Mouse (Mus musculus): Measurements from ENCODE around the gene Uri1. TPM values are rescaled to one million over a fixed set of nuclear protein-coding genes. Genes with fewer than 3 reads are reported as not detected.

The Uri1 gene
- polyA plus RNA-seq, 1 experiment from 2014 or later, result 54.0 TPM

DNA sequence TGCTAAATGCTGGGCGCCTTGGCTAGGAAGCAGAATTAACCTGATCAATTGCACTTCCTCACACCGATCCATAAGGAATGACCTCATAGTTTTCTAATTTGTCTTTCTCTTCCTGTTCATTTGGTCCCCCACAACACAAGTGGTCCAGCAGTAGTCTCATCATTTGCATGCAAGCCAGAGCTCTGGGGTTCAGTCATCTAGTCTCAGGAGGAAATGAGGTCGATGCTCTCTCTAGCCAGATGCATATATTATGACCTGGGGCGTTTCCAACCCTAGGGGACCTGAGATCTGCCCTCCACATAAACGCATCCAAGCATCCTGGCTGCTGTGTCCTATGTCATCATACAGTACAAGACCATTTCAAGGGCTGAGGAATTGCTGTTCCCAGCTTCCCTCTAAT lies 14.2 kb upstream of the Uri1 start:
- no peaks in the 10 kb centered on the region for H3K9me3 ChIP-seq
- no peak overlapping the region for H3K4me2 ChIP-seq (replicated peaks)
- no peak for ATAC-seq (ENCODE audit: insufficient number of reproducible peaks, insufficient read depth, low FRiP score, low TSS enrichment)
- 73% methylated on average over 5 of the region's 5 CpGs for WGBS
- H3K27me3 ChIP-seq, result no peaks in the 10 kb centered on the region
- no peak overlapping the region for H3K4me3 ChIP-seq
- no peaks in the 10 kb centered on the region for H3K4me1 ChIP-seq
- no peak overlapping the region for H3K27ac ChIP-seq
- H3K36me3 ChIP-seq, result no peaks in the 10 kb centered on the region
- no peak overlapping the region for H3K9ac ChIP-seq

GRCm38 (mm10) chr7:38031183-38031582 lies 7.8 kb upstream of the Uri1 start:
- 92% methylated on average over 4 of the region's 4 CpGs for WGBS
- no peak for ATAC-seq (ENCODE audit: insufficient number of reproducible peaks, insufficient read depth, low FRiP score, low TSS enrichment)
- H3K36me3 ChIP-seq, result no peaks in the 10 kb centered on the region

DNA sequence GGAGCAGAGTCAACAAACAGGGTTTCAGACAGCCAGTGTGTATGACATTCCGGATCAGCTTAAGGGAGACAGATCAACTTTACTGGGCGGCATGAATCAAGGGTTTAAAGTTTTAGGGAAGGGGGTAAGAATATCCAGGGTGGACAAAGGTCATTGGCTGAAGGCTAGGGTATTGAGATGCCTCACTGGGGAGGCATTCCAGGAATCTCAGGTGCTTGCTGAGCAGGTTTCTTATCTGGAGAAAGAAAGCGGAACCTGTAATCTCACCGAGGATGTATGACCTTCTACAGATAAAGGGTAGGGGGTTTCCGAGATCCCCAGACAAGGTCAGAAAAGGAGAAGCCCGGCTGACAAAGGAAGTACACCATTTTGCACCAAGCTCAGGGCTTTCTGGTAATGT lies 7.3 kb upstream of the Uri1 start:
- no peak overlapping the region for H3K27ac ChIP-seq
- H3K9ac ChIP-seq, result no peak overlapping the region
- H3K27me3 ChIP-seq, result no peaks in the 10 kb centered on the region
- H3K4me1 ChIP-seq, result no peaks in the 10 kb centered on the region
- no peak for ATAC-seq (ENCODE audit: insufficient number of reproducible peaks, insufficient read depth, low FRiP score, low TSS enrichment)
- no peaks in the 10 kb centered on the region for H3K9me3 ChIP-seq
- no peaks in the 10 kb centered on the region for H3K36me3 ChIP-seq
- H3K4me2 ChIP-seq (replicated peaks), result no peak overlapping the region
- WGBS, result 35% methylated on average over 6 of the region's 6 CpGs
- H3K4me3 ChIP-seq, result no peak overlapping the region

More at GRCm38 (mm10) chr7:38031183-38031582, 7.8 kb upstream of the Uri1 start:
- H3K4me3 ChIP-seq, result no peak overlapping the region
- H3K27ac ChIP-seq, result no peak overlapping the region
- H3K4me1 ChIP-seq, result no peaks in the 10 kb centered on the region
- no peaks in the 10 kb centered on the region for H3K9me3 ChIP-seq
- H3K9ac ChIP-seq, result no peak overlapping the region
- no peak overlapping the region for H3K4me2 ChIP-seq (replicated peaks)
- H3K27me3 ChIP-seq, result no peaks in the 10 kb centered on the region

DNA sequence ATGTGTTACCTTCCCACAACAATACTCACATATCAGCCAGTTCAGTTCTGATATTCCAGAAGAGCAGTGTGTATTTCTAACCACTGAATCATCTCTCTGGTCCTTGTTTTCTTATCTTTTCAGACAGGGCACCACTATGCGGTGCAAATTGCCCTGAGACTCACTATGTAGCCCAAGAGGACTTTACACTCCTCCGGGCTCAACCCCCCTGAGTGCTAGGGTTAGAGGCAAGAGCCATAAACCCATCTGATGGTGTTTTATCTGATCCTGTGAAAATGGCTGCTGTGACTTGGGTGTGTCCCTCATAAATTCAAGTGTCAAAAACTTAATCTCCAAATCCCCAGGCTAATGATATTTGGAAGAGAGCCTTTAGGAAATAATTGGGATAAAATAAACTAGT lies 6.6 kb upstream of the Uri1 start:
- H3K9ac ChIP-seq, result no peak overlapping the region
- 62% methylated on average over 2 of the region's 2 CpGs for WGBS

DNA sequence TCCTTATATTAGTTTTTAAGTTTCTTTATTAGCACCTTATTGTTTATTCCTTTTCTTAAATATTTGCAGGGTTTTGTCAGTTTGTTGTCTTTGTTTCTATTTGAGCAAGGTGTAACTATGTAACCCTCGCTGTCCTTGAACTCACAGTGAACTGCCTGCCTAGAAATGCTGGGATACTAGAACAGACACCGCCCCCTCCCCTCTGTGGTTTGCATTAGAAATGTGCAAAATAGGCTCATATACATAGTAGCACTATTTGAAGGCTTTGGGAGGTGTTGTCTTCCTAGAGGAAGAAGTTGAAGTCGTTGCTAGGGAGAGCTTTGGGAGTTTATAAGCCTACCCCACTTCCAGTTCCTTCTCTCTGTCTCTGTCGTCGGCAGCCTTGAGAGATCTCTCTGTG lies 5.7 kb upstream of the Uri1 start:
- no peak for ATAC-seq (ENCODE audit: insufficient number of reproducible peaks, insufficient read depth, low FRiP score, low TSS enrichment)
- no peaks in the 10 kb centered on the region for H3K27me3 ChIP-seq
- no peak overlapping the region for H3K4me3 ChIP-seq
- H3K4me2 ChIP-seq (replicated peaks), result no peak overlapping the region
- H3K27ac ChIP-seq, result no peak overlapping the region
- no peaks in the 10 kb centered on the region for H3K4me1 ChIP-seq
- 64% methylated on average over 5 of the region's 5 CpGs for WGBS
- no peaks in the 10 kb centered on the region for H3K9me3 ChIP-seq
- H3K36me3 ChIP-seq, result no peaks in the 10 kb centered on the region
- no peak overlapping the region for H3K9ac ChIP-seq

More for the DNA sequence above, 6.6 kb upstream of the Uri1 start:
- no peak for ATAC-seq (ENCODE audit: insufficient number of reproducible peaks, insufficient read depth, low FRiP score, low TSS enrichment)
- Histone ChIP-seq H3K27ac (no peak overlapping the region), H3K4me2 (replicated peaks) (no peak overlapping the region), H3K27me3 (no peaks in the 10 kb centered on the region), H3K9me3 (no peaks in the 10 kb centered on the region), H3K4me1 (no peaks in the 10 kb centered on the region), H3K4me3 (no peak overlapping the region), H3K36me3 (no peaks in the 10 kb centered on the region)

- H3K27me3 ChIP-seq, result no peaks in the 10 kb centered on the region
- H3K36me3 ChIP-seq, result no peaks in the 10 kb centered on the region
- no peak overlapping the region for H3K4me3 ChIP-seq
- no peak overlapping the region for H3K4me2 ChIP-seq (replicated peaks)
- no peaks in the 10 kb centered on the region for H3K4me1 ChIP-seq
- WGBS, result 86% methylated on average over 7 of the region's 7 CpGs
- no peak overlapping the region for H3K27ac ChIP-seq
- ATAC-seq (ENCODE audit: insufficient number of reproducible peaks, insufficient read depth, low FRiP score, low TSS enrichment), result no peak
- H3K9ac ChIP-seq, result no peak overlapping the region
- H3K9me3 ChIP-seq, result no peaks in the 10 kb centered on the region
Measured at GRCm38 (mm10) chr7:38027940-38028600, 4.7 kb upstream of the Uri1 start.

DNA sequence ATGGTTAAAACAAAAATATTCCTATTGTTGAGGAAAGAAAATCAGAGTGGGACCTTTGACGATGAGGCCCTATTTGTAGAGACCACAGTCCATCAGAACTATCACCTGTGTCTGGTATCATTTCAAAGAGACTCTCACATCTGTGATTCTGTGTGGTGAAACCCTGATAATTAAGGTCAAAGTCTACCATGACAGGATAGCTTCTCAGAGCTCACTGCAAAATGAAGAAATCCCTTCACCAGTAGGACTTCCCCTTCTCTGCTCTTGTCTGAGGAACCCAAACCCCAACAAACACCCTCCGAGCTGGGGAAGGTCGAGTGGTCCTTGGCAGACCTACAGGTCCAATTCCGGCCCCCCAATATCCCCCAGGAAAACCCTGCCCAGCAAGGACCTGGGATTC lies 1.5 kb upstream of the Uri1 start:
- H3K9me3 ChIP-seq, result no peaks in the 10 kb centered on the region
- H3K4me2 ChIP-seq (replicated peaks), result no peak overlapping the region
- no peak overlapping the region for H3K9ac ChIP-seq
- ATAC-seq (ENCODE audit: insufficient number of reproducible peaks, insufficient read depth, low FRiP score, low TSS enrichment), result no peak
- H3K4me1 ChIP-seq, result no peaks in the 10 kb centered on the region
- no peak overlapping the region for H3K27ac ChIP-seq
- no peaks in the 10 kb centered on the region for H3K36me3 ChIP-seq
- 73% methylated on average over 4 of the region's 4 CpGs for WGBS
- no peak overlapping the region for H3K4me3 ChIP-seq
- H3K27me3 ChIP-seq, result no peaks in the 10 kb centered on the region

DNA sequence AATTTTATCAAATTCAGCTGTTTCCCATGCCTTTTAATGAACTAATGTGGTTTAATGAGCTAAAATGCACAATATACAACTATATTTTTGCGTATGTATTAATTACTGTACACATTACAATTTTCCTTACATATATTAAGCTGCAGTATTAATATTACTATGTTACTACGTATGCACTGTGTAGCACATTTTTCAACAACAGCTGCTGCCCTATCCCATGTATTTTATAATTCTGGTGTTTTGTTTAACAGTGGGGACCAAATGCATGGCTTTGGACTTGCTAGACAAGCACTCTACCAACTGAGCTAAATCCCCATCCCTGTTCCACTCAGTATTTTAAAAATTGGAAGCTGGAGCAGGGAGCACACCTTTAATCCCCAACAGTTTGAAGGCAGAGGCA lies 3.6 kb downstream of the Uri1 start:
- H3K4me1 ChIP-seq, result no peaks in the 10 kb centered on the region
- H3K9me3 ChIP-seq, result no peaks in the 10 kb centered on the region
- peak overlapping the region; percentile 94 for H3K4me3 ChIP-seq
- peak overlapping the region; percentile 64 for H3K4me2 ChIP-seq (replicated peaks)
- no peaks in the 10 kb centered on the region for H3K36me3 ChIP-seq
- H3K9ac ChIP-seq, result no peak overlapping the region; the same call in 1 of the 2 replicates
- H3K27ac ChIP-seq, result no peak overlapping the region
- WGBS, result 47% methylated on average over 2 of the region's 2 CpGs
- ATAC-seq (ENCODE audit: insufficient number of reproducible peaks, insufficient read depth, low FRiP score, low TSS enrichment), result 0 out of 2 replicates have a peak, but pooled peaks have one; percentile 17
- H3K27me3 ChIP-seq, result no peaks in the 10 kb centered on the region

DNA sequence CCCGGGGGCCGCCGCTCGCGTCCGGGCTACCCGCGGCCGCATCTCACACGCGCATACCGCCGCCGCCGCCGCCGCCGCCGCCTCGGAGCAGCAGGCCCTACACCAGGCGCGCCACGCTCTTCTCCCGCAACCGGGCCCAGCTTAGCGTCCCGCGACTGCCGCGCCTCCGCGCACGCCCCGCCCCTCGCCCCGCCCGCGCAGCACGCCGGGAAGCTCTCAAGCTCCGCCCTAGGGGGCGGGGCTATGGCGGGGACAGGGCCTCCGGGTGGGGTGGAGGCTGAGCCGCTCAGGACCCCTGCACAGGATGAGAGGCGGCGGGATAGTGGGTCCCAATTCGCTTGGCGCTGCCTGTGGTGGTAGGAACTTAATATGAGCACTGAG lies 4.0 kb downstream of the Uri1 start:
- Histone ChIP-seq H3K27ac (peak overlapping the region; percentile 92), H3K36me3 (no peaks in the 10 kb centered on the region), H3K9me3 (no peaks in the 10 kb centered on the region), H3K27me3 (no peaks in the 10 kb centered on the region), H3K4me2 (replicated peaks) (peak overlapping the region; percentile 64), H3K9ac (peak overlapping the region; percentile 91), H3K4me1 (no peaks in the 10 kb centered on the region), H3K4me3 (peak overlapping the region; percentile 94)
- peak; percentile 91 for ATAC-seq (ENCODE audit: insufficient number of reproducible peaks, insufficient read depth, low FRiP score, low TSS enrichment)
- under 1% methylated on average over 49 of the region's 49 CpGs for WGBS

GRCm38 (mm10) chr7:38018416-38019368 lies 4.7 kb downstream of the Uri1 start:
- Histone ChIP-seq H3K4me1 (no peaks in the 10 kb centered on the region), H3K27ac (peak overlapping the region; percentile 92), H3K36me3 (no peaks in the 10 kb centered on the region), H3K9ac (peak overlapping the region; percentile 91), H3K27me3 (no peaks in the 10 kb centered on the region), H3K4me3 (peak overlapping the region; percentile 94), H3K9me3 (no peaks in the 10 kb centered on the region), H3K4me2 (replicated peaks) (peak overlapping the region; percentile 64)
- under 1% methylated on average over 67 of the region's 67 CpGs for WGBS
- ATAC-seq (ENCODE audit: insufficient number of reproducible peaks, insufficient read depth, low FRiP score, low TSS enrichment), result peak; percentile 83

DNA sequence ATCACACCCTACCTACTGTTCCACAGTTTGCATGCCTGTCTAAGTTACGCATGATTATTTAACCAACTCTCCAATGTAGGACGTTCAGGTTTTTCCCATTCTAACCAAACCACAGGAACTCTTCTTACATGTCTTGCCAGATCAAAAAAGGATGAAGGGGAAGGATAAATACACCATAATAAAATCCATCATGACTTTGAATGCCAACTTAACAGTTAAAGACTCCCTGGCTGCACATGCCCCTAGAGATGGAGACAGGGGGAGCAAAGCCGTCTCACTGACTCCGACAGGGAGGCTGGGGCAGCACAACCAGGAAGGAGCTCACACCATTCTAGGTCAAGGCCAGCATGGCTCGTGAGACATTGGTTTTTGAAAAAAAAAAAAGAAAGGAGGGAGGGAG lies 8.0 kb downstream of the Uri1 start:
- H3K4me3 ChIP-seq, result no peak overlapping the region
- H3K36me3 ChIP-seq, result no peaks in the 10 kb centered on the region
- ATAC-seq (ENCODE audit: insufficient number of reproducible peaks, insufficient read depth, low FRiP score, low TSS enrichment), result no peak
- H3K9ac ChIP-seq, result no peak overlapping the region
- H3K27ac ChIP-seq, result no peak overlapping the region
- 57% methylated on average over 5 of the region's 5 CpGs for WGBS
- H3K4me1 ChIP-seq, result no peaks in the 10 kb centered on the region
- H3K9me3 ChIP-seq, result no peaks in the 10 kb centered on the region
- no peak overlapping the region for H3K4me2 ChIP-seq (replicated peaks)
- H3K27me3 ChIP-seq, result no peaks in the 10 kb centered on the region

DNA sequence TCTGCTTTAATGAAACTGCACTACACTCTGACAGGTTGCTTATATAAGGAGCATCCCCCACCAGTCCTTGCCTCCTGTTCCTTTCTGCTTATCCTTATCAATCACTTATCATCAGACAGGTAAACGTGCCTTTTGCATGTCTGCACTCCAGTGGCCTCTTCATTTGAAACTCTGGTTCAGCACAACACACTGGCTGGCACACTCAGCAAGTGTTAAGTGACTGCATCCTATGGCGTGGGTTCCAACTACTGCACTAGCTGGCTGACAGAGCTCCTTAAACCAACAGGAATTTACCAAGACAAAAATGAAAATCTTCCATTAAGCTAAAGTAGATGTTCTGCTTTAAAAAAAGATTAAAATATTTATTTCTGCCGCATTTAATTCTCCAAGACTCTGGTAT lies 9.4 kb downstream of the Uri1 start:
- Histone ChIP-seq H3K27ac (no peak overlapping the region), H3K4me3 (no peak overlapping the region), H3K9me3 (no peaks in the 10 kb centered on the region), H3K27me3 (no peaks in the 10 kb centered on the region), H3K4me1 (no peaks in the 10 kb centered on the region), H3K9ac (no peak overlapping the region), H3K4me2 (replicated peaks) (no peak overlapping the region), H3K36me3 (no peaks in the 10 kb centered on the region)
- no peak for ATAC-seq (ENCODE audit: insufficient number of reproducible peaks, insufficient read depth, low FRiP score, low TSS enrichment)
- WGBS, result 72% methylated on average over 3 of the region's 3 CpGs

All from embryonic facial prominence, embryonic 12.5 days (tissue).